Mouse (Mus musculus): ENCODE measurements around the gene Nr6a1. TPM values are rescaled to one million over a fixed set of nuclear protein-coding genes. Genes with fewer than 3 reads are reported as not detected.

The Nr6a1 gene
- total RNA-seq, 1 experiment = 40.7 TPM

DNA sequence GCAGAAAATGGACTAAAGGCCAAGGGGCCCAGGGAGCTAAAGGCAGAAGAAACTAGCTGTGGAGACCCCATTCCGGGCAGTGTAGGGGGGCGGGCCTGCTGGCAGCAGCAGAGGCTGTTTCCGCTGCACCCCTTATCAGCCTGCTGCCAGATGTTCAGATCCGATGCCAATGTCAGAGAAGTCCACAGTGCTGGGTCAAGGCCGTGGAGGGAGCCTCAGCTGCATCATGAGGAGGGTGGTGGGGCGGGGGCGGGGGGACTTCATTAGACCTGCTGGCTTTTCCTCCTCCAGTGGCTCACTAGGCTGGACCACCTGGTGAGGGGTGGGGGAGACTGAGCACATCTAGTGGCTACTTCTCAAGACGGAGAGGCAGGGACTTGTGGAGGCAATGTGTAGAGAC, 208.8 kb downstream of the Nr6a1 start:
- Histone ChIP-seq H3K4me1 (ENCODE audit: control insufficient read depth in 2 of 2, insufficient read depth in 2 of 2, low read length in 2 of 2, poor library complexity in 1 of 2) (peaks cover 0 to 3% of the 10 kb centered on the region in 2 experiments; a peak in 1 of 4 replicates), H3K9me3 (ENCODE audit: control insufficient read depth, insufficient read depth, low read depth, low read length) (no peaks in the 10 kb centered on the region), H3K4me3 (ENCODE audit: insufficient read depth in 1 of 2, low read depth in 1 of 2, low read length in 2 of 2, poor library complexity in 1 of 2, severe bottlenecking in 1 of 2) (no peak overlapping the region), H3K9ac (ENCODE audit: insufficient read depth, low read depth, low read length, poor library complexity, severe bottlenecking) (no peak overlapping the region), H3K27ac (ENCODE audit: insufficient read depth, low read depth, low read length, poor library complexity, severe bottlenecking) (no peak overlapping the region), H3K36me3 (ENCODE audit: control insufficient read depth, insufficient read depth, low read length, poor library complexity, severe bottlenecking) (no peaks in the 10 kb centered on the region)
- no peak for DNase-seq (ENCODE audit: low read depth, low spot score)
- in situ Hi-C loops (cut with MboI; ENCODE audit: low sequenced_read_pairs in 2 of 2, unreplicated experiment in 2 of 2) = loop anchor here in 1 of 2 experiments (10.0 kb wide), 1 partner anchor 374 kb away; no protein-coding TSS in a partner anchor
- no peak for TF ChIP-seq MAFK (IDR thresholded peaks at IDR 0.05; ENCODE audit: insufficient read depth, low read depth, low read length)
- no peak for TF ChIP-seq HCFC1 (IDR thresholded peaks at IDR 0.05; ENCODE audit: borderline replicate concordance, insufficient read depth, low read length)
- TF ChIP-seq ZNF384 (IDR thresholded peaks at IDR 0.05; ENCODE audit: low read depth, low read length) = no peak
- TF ChIP-seq CHD2 (IDR thresholded peaks at IDR 0.05; ENCODE audit: low read depth, low read length) = no peak
- no peak for TF ChIP-seq ZC3H11A (IDR thresholded peaks at IDR 0.05; ENCODE audit: borderline replicate concordance, low read depth, low read length)

DNA sequence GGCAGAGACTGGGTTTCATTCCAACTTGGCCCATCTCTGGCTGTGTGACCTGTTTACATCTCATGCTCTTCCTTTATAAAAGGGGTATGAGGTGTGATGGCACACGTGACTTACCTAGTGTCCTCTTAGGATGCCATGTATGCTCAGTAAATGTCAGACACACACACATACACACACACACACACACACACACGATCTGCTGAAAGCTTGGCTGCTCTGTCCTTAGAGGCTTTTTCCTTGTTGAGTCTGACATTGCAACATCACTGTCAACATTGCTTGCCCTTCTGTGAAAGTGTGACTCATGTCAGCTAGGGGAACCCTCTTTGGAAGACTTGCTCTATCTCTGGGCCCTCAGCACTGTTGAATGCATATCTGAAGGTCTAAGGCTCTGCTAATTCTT, 210.1 kb downstream of the Nr6a1 start:
- no peaks in the 10 kb centered on the region for H3K36me3 ChIP-seq (ENCODE audit: control insufficient read depth, insufficient read depth, low read length, poor library complexity, severe bottlenecking)
- TF ChIP-seq ZNF384 (IDR thresholded peaks at IDR 0.05; ENCODE audit: low read depth, low read length) = no peak
- no peak for TF ChIP-seq ZC3H11A (IDR thresholded peaks at IDR 0.05; ENCODE audit: borderline replicate concordance, low read depth, low read length)
- no peak for TF ChIP-seq MAFK (IDR thresholded peaks at IDR 0.05; ENCODE audit: insufficient read depth, low read depth, low read length)
- no peak for TF ChIP-seq CHD2 (IDR thresholded peaks at IDR 0.05; ENCODE audit: low read depth, low read length)
- TF ChIP-seq HCFC1 (IDR thresholded peaks at IDR 0.05; ENCODE audit: borderline replicate concordance, insufficient read depth, low read length) = no peak
- no peak overlapping the region for H3K27ac ChIP-seq (ENCODE audit: insufficient read depth, low read depth, low read length, poor library complexity, severe bottlenecking)
- H3K9ac ChIP-seq (ENCODE audit: insufficient read depth, low read depth, low read length, poor library complexity, severe bottlenecking) = no peak overlapping the region
- H3K4me3 ChIP-seq (ENCODE audit: insufficient read depth in 1 of 2, low read depth in 1 of 2, low read length in 2 of 2, poor library complexity in 1 of 2, severe bottlenecking in 1 of 2) = no peak overlapping the region
- H3K4me1 ChIP-seq (ENCODE audit: control insufficient read depth in 2 of 2, insufficient read depth in 2 of 2, low read length in 2 of 2, poor library complexity in 1 of 2) = peaks cover 0 to 2% of the 10 kb centered on the region in 2 experiments; a peak in 1 of 4 replicates
- DNase-seq (ENCODE audit: low read depth, low spot score) = no peak
- no peaks in the 10 kb centered on the region for H3K9me3 ChIP-seq (ENCODE audit: control insufficient read depth, insufficient read depth, low read depth, low read length)
- in situ Hi-C loops (cut with MboI; ENCODE audit: low sequenced_read_pairs in 2 of 2, unreplicated experiment in 2 of 2) = loop anchor here in 1 of 2 experiments (10.0 kb wide), 1 partner anchor 373 kb away; no protein-coding TSS in a partner anchor

DNA sequence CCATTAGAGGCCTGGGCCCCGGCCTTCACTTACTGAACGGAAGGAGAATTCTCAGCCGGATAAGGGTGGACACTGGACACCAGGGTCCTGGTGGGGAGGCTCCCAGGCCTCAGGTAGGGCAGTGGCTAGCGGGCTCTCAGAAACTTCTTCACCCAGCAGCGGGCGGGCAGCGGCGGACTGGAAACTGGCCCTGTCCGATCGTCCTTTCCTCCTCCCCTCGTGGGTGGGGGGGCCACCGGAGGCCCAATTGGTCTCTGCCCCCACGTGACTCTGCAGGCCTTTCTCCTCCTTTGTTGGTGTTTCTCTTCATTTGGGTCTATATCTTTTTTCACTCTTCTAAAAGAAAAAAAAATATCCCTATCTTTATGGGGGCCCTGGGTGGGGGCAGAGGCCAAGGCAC, 213.2 kb downstream of the Nr6a1 start, which contains the start of gene Nr5a1:
Gene Nr5a1, minus strand, starts transcription at position 219 of the 400 bp plus-strand sequence.
- no peak for TF ChIP-seq CHD2 (IDR thresholded peaks at IDR 0.05; ENCODE audit: low read depth, low read length)
- no peak for TF ChIP-seq ZC3H11A (IDR thresholded peaks at IDR 0.05; ENCODE audit: borderline replicate concordance, low read depth, low read length)
- TF ChIP-seq ZNF384 (IDR thresholded peaks at IDR 0.05; ENCODE audit: low read depth, low read length) = no peak
- no peak for TF ChIP-seq HCFC1 (IDR thresholded peaks at IDR 0.05; ENCODE audit: borderline replicate concordance, insufficient read depth, low read length)
- TF ChIP-seq MAFK (IDR thresholded peaks at IDR 0.05; ENCODE audit: insufficient read depth, low read depth, low read length) = no peak
- no peak within 1 kb of the TSS for H3K27ac ChIP-seq (ENCODE audit: insufficient read depth, low read depth, low read length, poor library complexity, severe bottlenecking)
- no peaks in the 10 kb centered on the region for H3K9me3 ChIP-seq (ENCODE audit: control insufficient read depth, insufficient read depth, low read depth, low read length)
- no peak for DNase-seq (ENCODE audit: low read depth, low spot score)
- no peaks in the 10 kb centered on the region for H3K36me3 ChIP-seq (ENCODE audit: control insufficient read depth, insufficient read depth, low read length, poor library complexity, severe bottlenecking)
- in situ Hi-C loops (cut with MboI; ENCODE audit: low sequenced_read_pairs in 2 of 2, unreplicated experiment in 2 of 2) = loop anchor here (5.0 to 10.0 kb wide), 2 partner anchors 367 to 370 kb away; no protein-coding TSS in a partner anchor
- no peak within 1 kb of the TSS for H3K9ac ChIP-seq (ENCODE audit: insufficient read depth, low read depth, low read length, poor library complexity, severe bottlenecking)
- H3K4me1 ChIP-seq (ENCODE audit: control insufficient read depth in 2 of 2, insufficient read depth in 2 of 2, low read length in 2 of 2, poor library complexity in 1 of 2) = peaks cover 0 to 4% of the 10 kb centered on the region in 2 experiments; a peak in 1 of 4 replicates
- no peak within 1 kb of the TSS for H3K4me3 ChIP-seq (ENCODE audit: insufficient read depth in 1 of 2, low read depth in 1 of 2, low read length in 2 of 2, poor library complexity in 1 of 2, severe bottlenecking in 1 of 2)

DNA sequence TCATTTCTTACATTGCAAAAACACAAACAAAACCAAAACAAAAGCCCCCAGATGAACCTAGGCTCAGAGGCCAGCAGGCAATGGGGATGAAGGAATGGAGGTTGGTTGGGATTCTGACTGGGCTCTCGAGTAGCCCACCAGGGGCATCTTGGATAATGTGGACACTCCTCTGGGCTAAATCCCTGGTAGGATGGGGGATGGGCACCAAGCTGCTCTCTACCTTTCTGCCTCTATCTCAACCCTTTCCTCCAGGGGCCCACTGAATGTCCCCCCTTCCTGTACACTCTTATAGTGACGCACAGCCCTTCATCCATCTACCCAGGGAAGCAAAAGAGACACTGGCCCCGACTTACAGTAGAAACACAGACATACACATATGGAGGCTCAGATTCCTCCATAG, 213.9 kb downstream of the Nr6a1 start:
- no peak for TF ChIP-seq CHD2 (IDR thresholded peaks at IDR 0.05; ENCODE audit: low read depth, low read length)
- TF ChIP-seq ZC3H11A (IDR thresholded peaks at IDR 0.05; ENCODE audit: borderline replicate concordance, low read depth, low read length) = no peak
- TF ChIP-seq HCFC1 (IDR thresholded peaks at IDR 0.05; ENCODE audit: borderline replicate concordance, insufficient read depth, low read length) = no peak
- TF ChIP-seq ZNF384 (IDR thresholded peaks at IDR 0.05; ENCODE audit: low read depth, low read length) = no peak
- TF ChIP-seq MAFK (IDR thresholded peaks at IDR 0.05; ENCODE audit: insufficient read depth, low read depth, low read length) = no peak
- in situ Hi-C loops (cut with MboI; ENCODE audit: low sequenced_read_pairs in 2 of 2, unreplicated experiment in 2 of 2) = loop anchor here (5.0 to 10.0 kb wide), 2 partner anchors 366 to 369 kb away; no protein-coding TSS in a partner anchor
- DNase-seq (ENCODE audit: low read depth, low spot score) = no peak
- Histone ChIP-seq H3K4me3 (ENCODE audit: insufficient read depth in 1 of 2, low read depth in 1 of 2, low read length in 2 of 2, poor library complexity in 1 of 2, severe bottlenecking in 1 of 2) (no peak overlapping the region), H3K4me1 (ENCODE audit: control insufficient read depth in 2 of 2, insufficient read depth in 2 of 2, low read length in 2 of 2, poor library complexity in 1 of 2) (peaks cover 0 to 7% of the 10 kb centered on the region in 2 experiments; a peak in 1 of 4 replicates), H3K9ac (ENCODE audit: insufficient read depth, low read depth, low read length, poor library complexity, severe bottlenecking) (no peak overlapping the region), H3K36me3 (ENCODE audit: control insufficient read depth, insufficient read depth, low read length, poor library complexity, severe bottlenecking) (no peaks in the 10 kb centered on the region), H3K27ac (ENCODE audit: insufficient read depth, low read depth, low read length, poor library complexity, severe bottlenecking) (no peak overlapping the region), H3K9me3 (ENCODE audit: control insufficient read depth, insufficient read depth, low read depth, low read length) (no peaks in the 10 kb centered on the region)

Measured in ES-E14 (cell line).